Mouse (Mus musculus) CH12.LX (cell line): ENCODE measurements around the gene Celf2. TPM values are rescaled to one million over a fixed set of nuclear protein-coding genes. Genes with fewer than 3 reads are reported as not detected.

Experiments
- DNase-seq: peaks from one replicate; pipeline ENCODE4 v3.0.0-alpha.2; 2013; ENCODE audit errors: extremely low read depth
- H3K27ac ChIP-seq: 2 replicates; pipeline ENCODE4 v1.5.1; 2012; ENCODE audit warnings: low read depth, mild to moderate bottlenecking, control low read depth, moderate library complexity; ENCODE audit not compliant: insufficient read depth
- H3K27me3 ChIP-seq: replicated peaks from 2 replicates; pipeline ENCODE3; 2012; ENCODE audit warnings: inconsistent platforms
- H3K36me3 ChIP-seq, 2 experiments: replicated peaks in 1 of 2; 2 replicates each; pipeline versions ENCODE3 to v1.6.1; 2012; ENCODE audit warnings: inconsistent platforms in 1 of 2, low read length in 1 of 2, mild to moderate bottlenecking in 1 of 2, mixed read lengths in 1 of 2, moderate library complexity in 1 of 2; ENCODE audit not compliant: control insufficient read depth in 1 of 2, insufficient read depth in 1 of 2
- H3K4me1 ChIP-seq, 2 experiments: 2 replicates each; pipeline ENCODE4 v1.6.1; 2012; ENCODE audit warnings: inconsistent platforms in 1 of 2, moderate library complexity in 1 of 2; ENCODE audit not compliant: insufficient read depth in 2 of 2, control insufficient read depth in 1 of 2
- H3K4me2 ChIP-seq: 2 replicates; pipeline ENCODE4 v1.6.1; 2012; ENCODE audit warnings: low read depth, mild to moderate bottlenecking, control low read depth; ENCODE audit not compliant: poor library complexity, insufficient read depth, severe bottlenecking
- H3K4me3 ChIP-seq, 3 experiments: fragments of 150-350 bp in 1 of 3; sonication (generic) in 1 of 3; replicated peaks in 1 of 3; 2 replicates each; pipeline versions ENCODE3 to v1.5.1; 2011 to 2012; ENCODE audit warnings: low read depth in 2 of 3, low read length in 2 of 3, mild to moderate bottlenecking in 2 of 3, moderate library complexity in 2 of 3, control low read depth in 1 of 3, improper control_type of control experiment in 1 of 3, inconsistent platforms in 1 of 3, mixed read lengths in 1 of 3; ENCODE audit not compliant: poor library complexity in 1 of 3
- H3K79me2 ChIP-seq: replicated peaks from 2 replicates; pipeline ENCODE4 v1.6.1; 2012; ENCODE audit warnings: mild to moderate bottlenecking, moderate library complexity; ENCODE audit not compliant: control insufficient read depth, poor library complexity, insufficient read depth, severe bottlenecking; ENCODE audit errors: extremely low read depth
- H3K9ac ChIP-seq: 2 replicates; pipeline ENCODE4 v1.6.1; 2012; ENCODE audit warnings: low read depth, mild to moderate bottlenecking, control low read depth, moderate library complexity; ENCODE audit not compliant: insufficient read depth
- H3K9me3 ChIP-seq: replicated peaks from 2 replicates; pipeline ENCODE3; 2012; ENCODE audit warnings: low read length, inconsistent platforms, mixed read lengths
- CHD2 ChIP-seq: IDR thresholded peaks from 2 replicates; pipeline ENCODE4 v1.6.1; 2011; ENCODE audit warnings: low read length, improper control_type of control experiment
- EP300 ChIP-seq: IDR thresholded peaks from 2 replicates; pipeline ENCODE4 v1.6.1; 2011; ENCODE audit warnings: low read length, improper control_type of control experiment
- ETS1 ChIP-seq: conservative IDR thresholded peaks from 2 replicates; pipeline ENCODE4 v1.6.1; 2012; ENCODE audit warnings: low read depth, mild to moderate bottlenecking, inconsistent platforms, low read length, improper control_type of control experiment, moderate library complexity
- GABPA ChIP-seq: IDR thresholded peaks from 2 replicates; pipeline ENCODE4 v1.6.1; 2012; ENCODE audit warnings: low read depth, low read length, improper control_type of control experiment, inconsistent platforms; ENCODE audit not compliant: insufficient replicate concordance
- HCFC1 ChIP-seq: IDR thresholded peaks from 2 replicates; pipeline ENCODE4 v1.6.1; 2012; ENCODE audit warnings: low read depth, mild to moderate bottlenecking, inconsistent platforms, low read length, improper control_type of control experiment
- IRF4 ChIP-seq: IDR thresholded peaks from 2 replicates; pipeline ENCODE4 v1.6.1; 2014; ENCODE audit warnings: low read depth, mild to moderate bottlenecking, inconsistent platforms, low read length, improper control_type of control experiment
- KAT2A ChIP-seq: IDR thresholded peaks from 2 replicates; pipeline ENCODE4 v1.6.1; 2012; ENCODE audit warnings: low read length, improper control_type of control experiment, inconsistent platforms; ENCODE audit not compliant: insufficient replicate concordance
- MAFK ChIP-seq: IDR thresholded peaks from 2 replicates; pipeline ENCODE4 v1.6.1; 2011; ENCODE audit warnings: low read length, improper control_type of control experiment; ENCODE audit not compliant: insufficient replicate concordance
- MAZ ChIP-seq: IDR thresholded peaks from 2 replicates; pipeline ENCODE4 v1.6.1; 2012; ENCODE audit warnings: low read depth, mild to moderate bottlenecking, inconsistent platforms, low read length, improper control_type of control experiment, moderate library complexity
- MEF2A ChIP-seq: IDR thresholded peaks from 2 replicates; pipeline ENCODE4 v1.6.1; 2014; ENCODE audit warnings: low read depth, mild to moderate bottlenecking, inconsistent platforms, low read length, improper control_type of control experiment, borderline replicate concordance
- MYC ChIP-seq: IDR thresholded peaks from 2 replicates; pipeline ENCODE4 v1.6.1; 2011; ENCODE audit warnings: low read depth, mild to moderate bottlenecking, improper control_type of control experiment, low read length
- NELFE ChIP-seq: IDR thresholded peaks from 2 replicates; pipeline ENCODE4 v1.6.1; 2011; ENCODE audit warnings: low read depth, low read length, improper control_type of control experiment
- NRF1 ChIP-seq: IDR thresholded peaks from 2 replicates; pipeline ENCODE4 v1.6.1; 2014; ENCODE audit warnings: low read depth, mild to moderate bottlenecking, inconsistent platforms, low read length, improper control_type of control experiment, moderate library complexity
- PAX5 ChIP-seq: IDR thresholded peaks from 2 replicates; pipeline ENCODE4 v1.6.1; 2012; ENCODE audit warnings: low read length, inconsistent platforms, mixed read lengths
- RAD21 ChIP-seq: IDR thresholded peaks from 2 replicates; pipeline ENCODE4 v1.6.1; 2011; ENCODE audit warnings: low read depth, mild to moderate bottlenecking, low read length, improper control_type of control experiment, moderate library complexity
- SMC3 ChIP-seq: IDR thresholded peaks from 2 replicates; pipeline ENCODE4 v1.6.1; 2011; ENCODE audit warnings: low read depth, low read length, improper control_type of control experiment
- TBP ChIP-seq: conservative IDR thresholded peaks from 2 replicates; pipeline ENCODE4 v1.6.1; 2011; ENCODE audit warnings: low read depth, low read length, improper control_type of control experiment
- TCF12 ChIP-seq: IDR thresholded peaks from 2 replicates; pipeline ENCODE4 v1.6.1; 2014; ENCODE audit warnings: low read depth, mild to moderate bottlenecking, inconsistent platforms, low read length, improper control_type of control experiment
- UBTF ChIP-seq: IDR thresholded peaks from 2 replicates; pipeline ENCODE4 v1.6.1; 2012; ENCODE audit warnings: low read depth, mild to moderate bottlenecking, inconsistent platforms, low read length, improper control_type of control experiment, moderate library complexity
- USF1 ChIP-seq: IDR thresholded peaks from 2 replicates; pipeline ENCODE4 v1.6.1; 2014; ENCODE audit warnings: low read depth, mild to moderate bottlenecking, inconsistent platforms, low read length, improper control_type of control experiment
- USF2 ChIP-seq: conservative IDR thresholded peaks from 2 replicates; pipeline ENCODE4 v1.6.1; 2011; ENCODE audit warnings: low read depth, low read length, improper control_type of control experiment
- ZKSCAN1 ChIP-seq: IDR thresholded peaks from 2 replicates; pipeline ENCODE4 v1.6.1; 2012; ENCODE audit warnings: low read depth, inconsistent platforms, low read length, improper control_type of control experiment, borderline replicate concordance
- ZMIZ1 ChIP-seq: IDR thresholded peaks from 2 replicates; pipeline ENCODE4 v1.6.1; 2012; ENCODE audit warnings: low read depth, mild to moderate bottlenecking, inconsistent platforms, low read length, improper control_type of control experiment
- dilution Hi-C: fragments of 300-500 bp; cut with MboI; formaldehyde crosslinking; loops from 2 replicates; pipeline ENCODE4 v1.14.3; 2020; ENCODE audit warnings: low sequenced_read_pairs; ENCODE audit not compliant: extremely low pct_unique_long_range_greater_than_20kb, extremely low pct_ligation_motif_present
- in situ Hi-C: fragments of 300-500 bp; cut with MboI; formaldehyde crosslinking; loops from 3 replicates; pipeline ENCODE4 v1.14.3; 2019; ENCODE audit warnings: low sequenced_read_pairs, low pct_ligation_motif_present, low pct_unique_long_range_greater_than_20kb, mixed read lengths
- polyA plus RNA-seq: library from polyadenylated mRNA; unstranded; fragments of >175 nt; gene quantifications from 2 replicates; pipeline ENCODE4 v1.2.1, GENCODE M21; 2012; ENCODE audit warnings: low read depth; ENCODE audit not compliant: insufficient read length
- total RNA-seq, 2 experiments: library from RNA; depleted of rRNA; stranded (reverse); fragments of 300-350 nt in 1 of 2; fragments of >200 nt in 1 of 2; gene quantifications; 2 replicates each; pipeline ENCODE4 v1.2.3; 2012 to 2014

Celf2 gene
- total and polyA plus RNA-seq, 3 experiments, result 51.0 to 143 (median 103) TPM

GRCm38 (mm10) chr2:7234587-7234986 lies 274.8 kb downstream of the Celf2 start:
- Histone ChIP-seq H3K36me3 (no peaks in the 10 kb centered on the region), H3K4me1 (peaks cover 0 to 9% of the 10 kb centered on the region in 2 experiments; a peak in 1 of 4 replicates), H3K27me3 (no peaks in the 10 kb centered on the region), H3K79me2 (no peaks in the 10 kb centered on the region), H3K27ac (no peak overlapping the region), H3K4me2 (no peak overlapping the region), H3K9me3 (no peaks in the 10 kb centered on the region), H3K4me3 (no peak overlapping the region), H3K9ac (no peak overlapping the region)
- dilution Hi-C loops, result no loop called here
- no peak for TF ChIP-seq ZKSCAN1
- in situ Hi-C loops, result no loop called here
- DNase-seq, result no peak

GRCm38 (mm10) chr2:7233411-7233810 lies 276.0 kb downstream of the Celf2 start:
- H3K4me2 ChIP-seq, result no peak overlapping the region
- no peaks in the 10 kb centered on the region for H3K79me2 ChIP-seq
- H3K27me3 ChIP-seq, result no peaks in the 10 kb centered on the region
- H3K9me3 ChIP-seq, result no peaks in the 10 kb centered on the region
- no peak overlapping the region for H3K9ac ChIP-seq
- no peaks in the 10 kb centered on the region for H3K36me3 ChIP-seq
- no peak overlapping the region for H3K4me3 ChIP-seq
- peaks cover 0 to 9% of the 10 kb centered on the region in 2 experiments; a peak in 1 of 4 replicates for H3K4me1 ChIP-seq
- no peak for DNase-seq
- TF ChIP-seq MYC, result no peak
- TF ChIP-seq MEF2A, result no peak
- TF ChIP-seq TBP, result no peak
- no peak for TF ChIP-seq CHD2
- no peak for TF ChIP-seq GABPA
- TF ChIP-seq NRF1, result no peak
- TF ChIP-seq HCFC1, result no peak
- TF ChIP-seq SMC3, result no peak
- no peak for TF ChIP-seq NELFE
- TF ChIP-seq UBTF, result no peak
- no peak for TF ChIP-seq RAD21
- TF ChIP-seq KAT2A, result no peak
- no peak for TF ChIP-seq ETS1
- TF ChIP-seq, all 38 proteins: peak for 0
- H3K27ac ChIP-seq, result no peak overlapping the region
- in situ Hi-C loops, result no loop called here
- dilution Hi-C loops, result no loop called here

- Histone ChIP-seq H3K27me3 (no peaks in the 10 kb centered on the region), H3K4me1 (no peaks in the 10 kb centered on the region), H3K36me3 (no peaks in the 10 kb centered on the region), H3K27ac (no peak overlapping the region), H3K9ac (no peak overlapping the region), H3K9me3 (no peaks in the 10 kb centered on the region), H3K79me2 (no peaks in the 10 kb centered on the region), H3K4me3 (no peak overlapping the region), H3K4me2 (no peak overlapping the region)
- no peak for DNase-seq
- in situ Hi-C loops, result no loop called here
- TF ChIP-seq PAX5 (no peak), UBTF (no peak), MAZ (no peak), TCF12 (no peak), EP300 (no peak), HCFC1 (no peak), CHD2 (no peak), MAFK (no peak), USF2 (no peak), IRF4 (no peak), NELFE (no peak), USF1 (no peak), ZMIZ1 (no peak)
- dilution Hi-C loops, result no loop called here
Measured at GRCm38 (mm10) chr2:7226785-7227184, 282.6 kb downstream of the Celf2 start.
